Mouse (Mus musculus): ENCODE results near the gene Mab21l3.
"Not testable (repeated sequence)": the region's sequence is repeated elsewhere in the genome, so short reads cannot be mapped to it uniquely, and the experiment has no call there.

Mab21l3 gene

DNA sequence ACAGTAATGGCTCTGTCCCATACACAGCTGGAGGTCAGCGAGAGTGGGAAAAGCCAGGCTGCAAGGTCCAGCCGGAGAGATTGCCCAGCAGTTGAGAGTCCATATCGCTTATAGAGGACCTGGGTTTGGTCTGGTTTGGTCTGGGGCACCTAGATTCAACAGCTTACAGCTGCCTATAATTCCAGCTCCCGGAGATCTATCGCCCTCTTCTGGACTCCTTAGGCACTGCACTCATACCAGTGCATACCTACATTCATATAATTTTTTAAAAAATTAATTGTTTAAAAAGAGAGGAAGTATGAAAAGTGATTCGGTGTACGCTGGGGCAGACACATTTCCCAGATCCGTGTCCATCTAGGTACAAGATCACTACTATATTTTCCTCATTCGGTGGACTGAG, 9.4 kb downstream of the Mab21l3 start:
- DNase-seq (ENCODE audit: low read depth) = no peak

DNA sequence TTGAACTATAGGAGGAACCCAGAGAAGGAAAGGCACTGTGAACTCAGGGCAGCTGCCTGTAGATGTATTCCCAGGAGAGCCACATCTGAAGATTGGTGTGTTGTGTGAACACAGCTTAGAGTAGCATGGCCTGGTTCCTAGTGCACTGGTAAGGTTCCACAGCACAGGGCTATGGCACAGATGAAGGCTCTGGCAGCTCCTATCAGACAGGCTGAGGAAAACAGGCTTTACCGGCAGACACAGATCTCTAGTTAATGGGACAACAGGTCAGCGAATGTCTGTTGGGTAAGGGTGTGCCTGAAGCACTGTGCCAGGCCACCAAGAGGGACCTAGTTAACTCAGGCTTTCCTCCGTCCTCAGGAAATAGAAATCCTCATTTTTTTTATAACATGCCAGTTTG, 11.8 kb downstream of the Mab21l3 start:
- no peak for DNase-seq (ENCODE audit: low read depth)

DNA sequence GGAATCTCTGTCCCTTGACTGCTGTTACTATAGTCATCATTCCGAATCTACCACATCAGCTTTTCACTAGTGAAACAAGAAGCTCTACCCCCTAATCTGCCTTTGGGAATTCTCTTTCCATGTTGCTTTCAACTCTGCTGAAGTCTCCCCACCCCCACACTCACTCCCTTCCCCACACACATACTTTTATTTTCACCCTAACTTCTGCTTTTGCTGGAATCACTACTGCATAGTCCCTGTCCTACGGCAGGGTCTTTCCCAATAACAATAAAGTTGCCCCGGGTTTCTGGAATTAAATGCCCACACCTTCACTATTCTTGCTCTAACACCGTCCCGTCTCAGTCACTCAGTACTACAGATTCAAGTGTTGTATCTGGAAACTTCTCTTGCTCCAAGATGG, 12.2 kb downstream of the Mab21l3 start:
- no peak for DNase-seq (ENCODE audit: low read depth)

DNA sequence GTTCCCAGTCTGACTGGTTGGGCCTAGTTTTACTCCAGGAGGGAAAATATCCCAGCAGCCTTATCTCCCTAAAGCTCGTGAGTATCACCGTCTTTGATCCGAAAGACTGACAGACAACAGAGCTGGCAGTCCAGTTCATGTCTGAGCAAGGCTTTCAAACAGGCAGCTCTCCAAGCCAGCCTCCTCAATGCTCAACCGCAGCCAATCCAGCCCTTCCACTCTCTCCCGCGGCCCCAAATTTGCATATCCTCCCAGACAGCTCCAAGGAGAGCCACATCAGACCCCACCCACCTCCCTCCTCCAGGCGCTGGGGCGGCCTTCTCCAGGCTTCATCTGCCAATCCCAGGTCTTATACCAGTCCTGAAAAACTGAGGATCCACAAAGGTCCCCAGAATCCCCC, 12.7 kb downstream of the Mab21l3 start:
- peak; percentile 26 for DNase-seq (ENCODE audit: low read depth)

DNA sequence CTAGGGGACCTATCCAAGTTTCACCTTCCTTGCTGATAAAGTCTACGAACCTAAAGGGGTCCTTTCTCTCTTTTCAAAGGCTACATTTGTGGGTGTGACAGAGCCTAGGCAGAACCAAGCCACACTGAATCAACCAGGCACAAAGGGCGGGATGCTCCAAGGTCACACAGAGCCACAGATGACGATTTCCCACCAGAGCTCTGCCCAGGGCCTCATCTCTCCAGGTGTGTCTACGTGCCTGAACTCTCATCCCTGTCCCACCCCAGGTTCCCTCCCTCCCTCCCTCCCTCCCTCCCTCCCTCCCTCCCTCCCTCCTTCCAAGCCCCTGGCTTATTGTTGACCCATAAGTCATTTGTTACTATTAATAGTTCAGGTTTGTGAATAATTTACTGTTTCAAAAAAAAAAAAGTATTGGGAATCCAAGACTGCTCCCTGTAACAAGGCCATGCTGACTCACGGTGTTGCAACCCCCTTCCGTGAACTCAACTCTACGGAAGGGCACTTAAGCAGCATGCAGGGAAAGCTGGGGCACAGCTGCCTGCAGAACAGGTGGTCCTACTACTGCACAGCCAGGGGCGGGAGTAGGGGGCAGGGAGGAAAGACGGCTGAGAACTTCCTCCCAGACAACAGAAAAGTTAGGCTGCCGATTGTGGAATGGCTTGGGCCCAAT, 17.4 kb downstream of the Mab21l3 start:
- DNase-seq (ENCODE audit: low read depth) = no peak

DNA sequence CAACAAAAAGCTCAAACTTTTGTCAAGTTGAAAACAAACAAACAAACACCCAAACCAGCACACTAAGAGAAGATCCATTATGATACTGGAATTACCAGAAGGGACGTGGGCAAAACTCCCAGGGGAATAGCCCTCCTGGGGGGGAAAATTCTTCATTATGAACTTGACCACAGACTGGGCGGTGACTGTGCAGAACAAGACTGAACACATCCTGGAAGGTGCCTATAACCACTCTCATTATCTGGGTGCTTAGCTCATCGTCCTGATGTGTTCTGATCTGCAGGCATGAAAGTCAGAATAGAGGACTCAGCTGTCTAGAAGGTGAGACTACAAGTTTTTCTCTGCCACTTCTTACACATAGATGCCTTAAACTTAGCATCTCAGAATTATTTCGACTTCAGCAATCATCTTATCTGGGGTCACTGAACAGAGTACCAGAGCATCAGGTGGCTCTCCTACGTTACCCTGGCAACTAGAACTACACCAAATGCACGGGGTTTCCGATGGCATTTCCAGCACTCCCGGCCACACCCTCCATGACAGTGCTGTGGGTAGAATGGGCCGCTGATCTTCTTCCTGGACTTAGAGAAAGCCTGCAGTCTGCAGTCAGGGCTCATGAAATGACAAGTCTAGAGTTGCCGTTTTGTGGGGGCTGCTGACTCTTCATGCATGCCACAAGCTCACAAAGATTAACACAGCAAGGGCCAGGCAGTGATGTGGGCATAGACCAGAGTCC, 18.7 kb downstream of the Mab21l3 start:
- DNase-seq (ENCODE audit: low read depth) = no peak

DNA sequence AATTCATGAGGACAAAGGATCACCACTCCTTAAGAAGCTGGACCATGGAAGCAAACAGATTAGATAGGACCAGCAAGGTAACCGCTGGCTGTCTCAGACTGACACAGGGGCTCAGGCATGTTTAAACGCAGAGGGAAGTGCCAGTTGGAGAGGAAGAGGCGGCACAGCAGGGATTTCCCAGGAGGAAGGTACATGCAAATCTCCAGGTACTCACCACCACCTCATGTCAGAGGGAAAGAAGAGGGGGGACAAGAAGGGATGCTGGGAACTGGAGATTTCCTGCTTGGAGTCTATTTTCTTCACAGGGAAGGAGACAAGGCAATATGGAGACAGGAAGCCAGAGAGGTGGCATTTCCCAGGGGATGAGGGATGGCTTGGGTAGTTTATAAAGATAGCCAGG, 20.2 kb downstream of the Mab21l3 start:
- DNase-seq (ENCODE audit: low read depth) = no peak

DNA sequence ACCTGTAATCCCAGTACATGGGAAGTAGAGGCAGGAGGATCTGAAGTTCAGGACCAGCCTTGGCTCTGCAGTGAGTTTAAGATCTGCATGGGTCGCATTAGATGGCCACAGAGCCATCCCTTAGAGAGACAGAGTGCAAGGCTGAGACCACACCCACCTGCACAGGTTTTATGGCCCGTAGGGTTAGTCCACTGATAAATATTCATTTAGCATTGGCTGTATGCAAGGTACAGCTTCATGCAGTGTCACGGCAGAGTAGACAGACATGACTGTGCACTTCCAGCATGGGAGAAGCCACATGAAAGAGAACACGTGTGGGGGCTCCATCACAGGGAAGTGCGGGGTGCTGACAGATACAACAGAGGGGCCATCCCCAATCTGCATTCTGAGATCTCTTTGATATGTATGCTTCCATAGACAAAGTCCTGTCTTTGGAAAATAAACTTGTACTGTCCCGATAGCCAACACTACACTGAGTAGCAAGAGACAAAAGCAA, 21.5 kb downstream of the Mab21l3 start:
- DNase-seq (ENCODE audit: low read depth) = no peak

DNA sequence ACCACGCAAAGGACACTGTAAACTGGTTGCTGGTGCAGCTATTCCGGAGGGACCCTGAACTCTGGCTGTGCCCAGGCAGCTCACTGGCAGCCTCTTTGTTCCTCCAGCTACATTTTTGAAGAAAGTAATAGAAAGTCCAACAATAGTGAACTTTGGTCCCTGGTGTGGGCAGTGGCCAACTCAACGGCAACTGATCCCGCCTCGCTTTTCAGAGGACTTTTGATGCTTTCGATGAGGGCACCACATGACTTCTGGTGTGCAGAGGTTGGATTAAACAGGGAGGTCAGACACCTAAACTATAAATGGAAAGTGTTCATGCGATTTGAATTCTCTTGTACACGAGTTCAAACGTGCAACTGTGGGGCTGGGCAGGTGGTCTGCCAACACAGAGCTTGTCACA, 24.4 kb downstream of the Mab21l3 start:
- no peak for DNase-seq (ENCODE audit: low read depth)

DNA sequence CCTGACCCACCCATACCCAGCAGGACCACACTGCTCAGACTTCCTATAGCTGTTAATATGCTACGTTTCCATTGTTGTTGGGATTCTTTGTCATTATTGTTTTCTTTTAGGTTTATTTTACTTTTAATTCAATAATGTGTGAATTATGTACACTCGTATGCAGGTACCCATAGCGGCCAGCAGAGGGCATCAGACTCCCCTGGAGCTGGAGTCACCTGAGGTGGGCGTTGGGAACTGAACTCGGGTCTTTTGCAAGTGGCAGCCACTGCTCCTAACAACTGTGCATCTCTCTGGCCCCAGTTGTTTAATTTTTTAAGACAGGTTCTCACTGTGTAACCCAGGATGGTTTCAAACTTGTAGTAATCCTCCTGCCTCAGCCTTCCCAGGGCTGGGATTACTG, 26.7 kb downstream of the Mab21l3 start:
- no peak for DNase-seq (ENCODE audit: low read depth)

DNA sequence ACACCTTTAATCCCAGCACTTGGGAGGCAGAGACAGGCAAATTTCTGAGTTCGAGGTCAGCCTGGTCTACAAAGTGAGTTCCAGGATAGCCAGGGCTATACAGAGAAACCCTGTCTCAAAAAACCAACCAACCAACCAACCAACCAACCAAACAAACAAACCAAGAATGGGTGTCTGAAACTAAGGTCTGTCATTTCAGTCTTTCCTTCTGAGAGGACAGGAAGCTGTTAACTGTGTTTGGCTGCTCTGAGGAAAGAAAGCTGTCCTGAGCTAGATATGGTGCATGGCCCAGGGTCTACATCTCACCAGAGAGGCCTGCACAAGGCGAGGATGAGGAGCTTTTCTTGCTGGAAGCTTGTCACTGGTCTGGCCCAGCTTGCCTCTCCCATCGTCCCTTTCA, 28.1 kb downstream of the Mab21l3 start:
- not testable (repeated sequence) for DNase-seq (ENCODE audit: low read depth)

DNA sequence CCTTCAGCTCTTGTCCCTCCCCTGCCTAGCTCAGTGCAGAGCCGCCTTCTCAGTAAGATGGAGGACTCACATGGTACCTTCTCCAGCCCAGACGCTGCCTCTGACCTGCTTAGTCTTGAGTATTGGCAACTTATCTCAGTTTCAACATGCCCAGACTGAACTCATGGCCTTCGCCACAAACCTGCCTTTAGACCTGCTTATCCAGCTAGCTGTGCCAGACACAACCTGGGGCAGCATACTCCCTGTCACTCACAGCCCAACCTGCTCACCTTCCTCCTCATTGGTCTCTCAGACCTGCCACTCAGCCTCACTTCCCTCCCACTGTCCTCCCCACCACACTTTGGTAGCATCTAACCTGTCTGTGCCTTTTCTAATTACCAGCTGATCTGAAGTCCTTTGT, 32.8 kb downstream of the Mab21l3 start:
- no peak for DNase-seq (ENCODE audit: low read depth)

DNA sequence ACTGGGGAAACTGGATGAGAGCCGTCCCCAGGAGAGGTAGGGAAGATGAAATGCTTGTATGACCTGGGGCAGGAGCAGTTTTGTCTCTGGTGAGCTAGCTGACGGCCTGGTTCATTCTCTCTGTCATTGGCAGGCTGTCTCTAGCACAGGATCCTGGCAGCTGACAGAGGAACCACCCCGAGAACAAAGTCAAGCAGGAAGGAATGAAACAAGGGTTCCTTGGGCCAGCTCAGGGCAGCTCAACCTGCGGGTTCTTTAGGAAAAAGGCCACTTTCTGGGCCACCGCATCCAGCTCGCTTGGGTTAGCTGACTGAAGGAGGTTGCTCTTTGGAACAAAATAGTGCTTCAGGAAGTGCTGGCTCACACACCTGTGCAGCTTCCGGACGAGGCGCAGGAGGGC, 34.0 kb downstream of the Mab21l3 start:
- no peak for DNase-seq (ENCODE audit: low read depth)

DNA sequence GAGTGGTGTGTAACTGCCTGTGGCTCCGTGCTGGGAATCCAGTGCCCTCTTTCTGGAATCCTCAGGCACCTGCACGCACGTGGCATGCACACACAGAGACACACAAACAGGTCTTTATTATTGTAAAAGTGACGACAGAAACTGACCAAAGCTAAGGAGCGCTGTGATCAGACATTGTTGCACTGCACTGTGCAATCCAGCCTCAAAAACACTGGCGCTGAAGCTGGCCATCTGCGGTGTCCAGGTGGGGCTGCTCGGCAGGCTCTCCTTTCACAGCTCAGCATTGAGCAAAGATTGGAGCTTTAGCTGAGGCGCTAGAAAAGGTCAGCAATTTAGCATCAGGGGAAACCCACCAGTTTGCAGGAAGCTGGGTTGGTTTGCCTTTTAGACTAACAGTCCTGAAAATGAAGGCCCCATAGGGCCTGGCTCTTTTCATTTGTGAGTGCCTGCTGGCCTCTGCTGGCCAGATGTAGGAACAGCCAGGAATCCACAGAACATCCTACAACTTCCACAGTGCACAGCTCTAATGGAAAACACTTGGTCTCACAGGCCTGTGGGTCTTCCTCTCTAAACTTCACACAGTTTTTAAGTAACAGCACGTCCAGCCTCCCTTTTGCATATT, 36.3 kb downstream of the Mab21l3 start:
- DNase-seq (ENCODE audit: low read depth) = peak; percentile 42

DNA sequence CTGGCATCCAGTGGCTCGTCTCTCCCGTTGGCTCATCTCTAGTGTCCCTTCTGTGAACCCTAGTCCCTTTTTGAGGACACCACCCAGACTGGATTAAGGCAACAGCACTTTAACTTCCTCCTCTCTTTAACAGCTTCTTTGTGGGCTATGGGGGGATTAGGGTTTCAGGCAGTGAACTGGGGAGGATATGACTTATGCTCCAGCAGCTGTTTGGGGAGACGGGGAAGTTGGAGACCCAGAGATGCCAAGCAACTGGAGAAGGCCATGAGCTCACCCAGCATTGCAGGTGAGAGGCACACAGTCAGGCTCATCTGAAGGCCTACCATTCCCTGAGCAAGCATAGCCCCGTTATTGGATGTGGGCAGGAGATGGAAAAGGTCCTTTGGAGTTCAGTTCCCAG, 36.8 kb downstream of the Mab21l3 start:
- DNase-seq (ENCODE audit: low read depth) = no peak

DNA sequence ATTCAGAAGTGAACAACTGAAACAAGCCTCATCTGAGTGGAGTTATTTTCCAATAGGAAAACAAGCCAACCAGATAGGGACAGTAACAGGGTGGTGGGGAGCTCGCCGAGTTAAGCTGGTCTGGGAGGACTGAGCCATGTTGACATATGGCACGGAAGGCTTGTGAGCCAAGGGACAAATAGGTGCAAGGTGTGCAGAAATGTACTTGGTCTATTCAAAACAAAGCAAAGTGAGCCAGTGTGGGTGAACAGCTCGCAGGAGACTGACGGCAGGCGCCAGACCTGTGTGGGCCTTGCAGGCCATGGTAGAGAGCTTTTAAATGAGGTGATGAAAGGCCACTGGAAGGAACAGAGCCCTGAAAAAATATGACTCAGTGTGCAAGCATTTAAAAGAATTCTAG, 41.1 kb downstream of the Mab21l3 start:
- no peak for DNase-seq (ENCODE audit: low read depth)

DNA sequence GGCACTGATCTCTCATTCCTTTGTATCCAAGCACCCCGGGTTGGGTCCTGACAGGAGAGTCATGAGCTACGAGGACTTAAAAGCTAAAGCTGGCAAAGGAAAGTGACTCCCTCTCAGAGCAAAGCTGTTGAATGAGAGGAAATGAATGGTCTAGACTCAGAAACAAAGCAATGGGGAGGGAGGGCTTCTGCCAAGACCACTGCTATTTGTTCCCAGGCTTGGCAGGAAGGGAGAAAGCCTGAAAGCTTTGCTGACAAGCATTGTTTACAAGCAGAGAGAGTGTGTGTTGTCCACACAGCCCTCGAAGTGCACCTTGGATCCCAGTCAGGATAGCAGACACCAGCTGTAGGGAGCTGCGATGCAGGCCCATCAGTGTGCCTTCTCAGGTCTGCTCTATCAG, 41.8 kb downstream of the Mab21l3 start:
- DNase-seq (ENCODE audit: low read depth) = no peak

DNA sequence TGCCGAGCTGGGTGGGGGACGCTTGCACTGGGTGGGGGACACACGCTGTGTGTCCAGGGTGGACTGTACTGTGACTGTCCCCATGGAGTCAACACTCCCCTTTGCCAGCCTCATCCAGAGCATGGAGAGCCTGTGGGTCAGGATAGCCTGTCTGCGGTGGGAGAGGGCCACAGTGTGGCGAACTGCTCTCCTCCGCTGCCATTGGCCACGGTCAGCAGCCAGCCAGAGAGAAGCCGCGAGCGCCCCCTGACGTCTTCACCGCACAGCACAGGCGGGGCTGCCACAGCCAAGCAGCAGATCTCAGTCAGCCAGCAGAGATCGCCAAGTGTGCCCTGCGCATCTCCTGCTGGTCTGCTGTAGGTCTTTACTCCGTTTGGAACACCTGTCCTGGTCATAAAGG, 42.6 kb downstream of the Mab21l3 start:
- peak; percentile 55 for DNase-seq (ENCODE audit: low read depth)

DNA sequence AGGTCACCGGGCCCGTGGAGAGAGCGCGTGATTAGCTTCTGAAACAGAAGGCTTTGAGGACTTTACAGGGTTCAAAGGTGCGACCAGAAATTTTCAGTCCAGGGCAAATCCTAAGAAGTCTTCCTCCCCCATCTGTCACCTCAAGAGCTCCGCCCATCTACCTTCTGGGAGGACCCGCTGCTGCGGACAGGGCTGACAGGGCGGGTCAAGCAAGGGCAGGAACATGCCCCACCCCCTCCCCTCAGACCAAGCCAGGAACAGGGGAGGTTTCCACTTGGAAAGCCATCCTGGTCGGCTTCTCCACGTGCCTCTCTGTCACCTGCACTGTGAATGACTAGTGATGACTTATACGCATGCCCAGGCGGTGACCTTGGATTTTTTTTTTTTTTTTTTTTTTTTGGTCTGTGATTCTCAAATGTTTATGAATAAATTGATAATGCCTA, 43.2 kb downstream of the Mab21l3 start:
- no peak for DNase-seq (ENCODE audit: low read depth)

DNA sequence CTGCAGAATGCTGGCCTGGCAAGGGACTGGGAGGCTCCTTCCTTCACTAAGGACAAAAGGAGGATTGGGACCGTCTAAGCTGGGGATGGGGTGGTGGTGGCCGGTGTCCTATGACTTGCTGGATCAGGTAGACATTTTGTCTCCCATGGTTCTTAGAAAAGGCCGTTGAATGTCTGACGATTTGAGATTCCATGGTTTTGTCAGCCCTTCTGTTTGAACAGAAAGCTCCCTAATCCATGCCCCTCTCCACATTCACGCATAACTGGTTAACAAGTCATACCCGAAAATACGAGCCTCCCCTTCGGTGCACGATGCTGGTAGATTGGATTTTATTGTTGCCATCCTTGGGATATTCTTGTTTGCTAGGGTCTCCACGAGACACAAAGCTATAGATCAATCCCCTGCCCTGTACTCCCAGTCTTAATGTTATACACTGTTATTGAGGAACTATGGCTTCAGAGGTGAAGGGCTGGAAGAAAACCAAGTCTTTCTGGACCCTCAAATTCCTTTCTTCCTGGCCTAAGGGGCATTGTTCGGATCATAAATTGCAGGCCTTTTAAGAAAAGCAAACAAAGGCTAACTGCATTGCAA, 43.7 kb downstream of the Mab21l3 start:
- no peak for DNase-seq (ENCODE audit: low read depth)

DNA sequence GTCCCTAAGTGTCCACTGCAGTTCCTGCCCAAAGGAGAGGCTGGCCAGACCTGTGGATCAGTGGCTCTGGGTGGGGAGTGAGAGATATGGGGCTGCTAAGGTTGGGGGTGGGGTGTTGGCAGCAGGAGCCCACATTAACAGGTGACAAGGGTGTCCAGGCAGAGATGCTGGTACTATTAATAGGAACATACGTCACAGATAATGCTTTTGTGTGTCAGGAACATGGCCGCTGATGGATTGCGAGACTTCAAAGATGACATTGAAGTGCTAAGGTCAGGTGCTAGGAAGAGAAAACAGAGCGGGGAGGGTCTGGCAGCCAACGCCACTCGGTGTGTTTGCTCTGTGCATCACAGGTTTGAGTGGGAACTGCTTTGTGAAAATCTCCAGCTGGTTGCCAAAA, 44.4 kb downstream of the Mab21l3 start:
- no peak for DNase-seq (ENCODE audit: low read depth)

DNA sequence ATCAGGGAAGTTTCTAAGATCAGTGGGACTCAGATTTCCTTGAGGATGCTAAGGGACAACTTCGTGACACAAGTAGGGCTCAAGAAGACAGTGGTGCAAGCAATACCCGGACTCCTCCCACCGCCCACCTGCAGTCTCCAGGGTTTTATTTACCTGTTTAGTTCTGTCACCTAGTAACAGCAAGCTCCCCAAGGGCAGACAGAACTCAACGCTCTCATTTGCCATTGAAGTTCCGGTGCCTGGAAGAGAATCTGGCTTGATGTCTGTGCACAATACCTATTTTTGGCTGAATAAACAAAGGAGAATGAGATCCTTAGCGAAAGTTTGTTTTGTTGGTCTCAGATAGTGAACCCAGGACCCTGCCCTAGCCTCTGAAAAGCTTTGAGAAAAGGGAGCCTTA, 45.0 kb downstream of the Mab21l3 start:
- no peak for DNase-seq (ENCODE audit: low read depth)

DNA sequence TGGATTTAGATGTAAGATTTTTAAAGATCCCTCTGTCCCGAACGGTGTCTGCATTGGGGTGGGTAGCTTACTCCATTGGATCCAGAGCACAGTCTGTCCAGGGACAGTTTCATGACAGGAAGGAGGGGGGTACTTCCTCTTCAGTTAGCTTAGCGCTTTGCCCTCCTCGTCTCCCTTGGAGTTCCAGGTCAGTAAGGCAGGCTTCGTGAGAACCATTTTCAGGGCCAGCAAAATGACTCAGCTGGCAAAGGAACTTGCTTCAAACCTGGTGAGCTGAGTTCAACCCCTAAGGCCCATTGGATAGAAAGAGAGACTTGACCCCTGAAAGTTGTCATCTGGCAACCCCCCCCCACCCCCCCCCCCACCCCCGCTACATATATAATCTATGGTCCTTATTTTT, 46.0 kb downstream of the Mab21l3 start:
- DNase-seq (ENCODE audit: low read depth) = no peak

All from c-Kit-positive CD71-negative TER-119-negative erythroid progenitor cells, embryonic 14.5 days (primary cell).